Mouse (Mus musculus): ENCODE measurements around the gene Gm8369.
"Not testable (repeated sequence)": the region's sequence is repeated elsewhere in the genome, so short reads cannot be mapped to it uniquely, and the experiment has no call there.

Gene Gm8369

DNA sequence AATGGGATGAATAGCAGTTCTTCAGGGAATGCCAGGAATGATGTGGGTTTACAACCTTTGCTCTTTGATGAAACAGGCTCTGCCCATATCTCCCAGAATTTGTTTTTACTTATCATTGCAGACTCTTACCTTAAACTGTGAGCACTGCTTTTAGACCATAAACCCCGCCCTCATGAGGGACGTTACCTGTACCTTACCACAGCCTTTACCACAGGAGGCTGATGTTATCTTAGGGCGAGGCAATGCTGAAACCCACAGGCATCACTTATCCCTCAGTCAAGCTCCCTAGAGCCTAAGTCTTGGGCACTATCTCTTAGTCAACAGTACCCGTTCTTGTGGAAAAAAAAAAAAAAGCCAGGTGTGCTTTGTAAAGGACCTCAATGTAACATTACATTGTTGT lies 31.1 kb downstream of the Gm8369 start:
- no peak for DNase-seq

DNA sequence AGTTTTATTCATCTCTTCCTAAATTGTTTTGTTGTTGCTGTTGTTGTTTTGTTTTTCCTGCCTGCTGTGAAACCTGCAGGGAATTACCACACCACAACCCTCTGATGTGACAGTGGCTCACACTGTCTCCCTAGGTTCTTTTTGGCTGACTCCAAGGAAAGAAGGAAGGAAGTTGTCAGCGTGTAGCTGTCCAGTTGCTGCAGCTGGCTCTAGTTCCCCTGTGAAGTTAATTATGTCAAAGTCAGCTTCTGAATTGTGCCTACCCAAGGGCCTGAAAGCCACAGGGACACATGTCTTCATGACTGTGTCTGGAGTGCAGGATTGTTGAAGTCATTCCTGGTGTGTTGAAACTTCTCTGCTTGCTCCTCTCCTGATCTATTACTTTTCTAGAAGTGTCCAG lies 31.6 kb downstream of the Gm8369 start:
- DNase-seq, result not testable (repeated sequence)

DNA sequence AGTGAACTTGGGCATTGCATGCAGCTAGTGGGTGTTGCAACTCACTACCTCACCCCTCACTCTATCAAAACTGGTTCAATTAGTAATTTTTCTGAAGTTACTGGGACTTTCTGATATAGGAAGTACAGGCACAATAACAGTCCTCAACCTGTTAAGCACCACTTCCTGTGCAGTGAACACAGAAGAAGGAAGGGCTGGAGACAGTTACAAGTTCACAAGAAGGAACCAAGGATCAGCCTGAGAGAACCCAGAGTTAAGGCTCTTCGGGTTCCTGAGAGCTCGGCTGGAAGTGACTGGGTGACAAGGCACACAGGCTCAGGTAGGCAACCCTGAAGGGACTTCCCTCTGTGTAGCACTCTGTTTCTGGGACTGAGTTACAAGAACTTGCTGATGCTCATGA lies 32.6 kb downstream of the Gm8369 start:
- not testable (repeated sequence) for DNase-seq

DNA sequence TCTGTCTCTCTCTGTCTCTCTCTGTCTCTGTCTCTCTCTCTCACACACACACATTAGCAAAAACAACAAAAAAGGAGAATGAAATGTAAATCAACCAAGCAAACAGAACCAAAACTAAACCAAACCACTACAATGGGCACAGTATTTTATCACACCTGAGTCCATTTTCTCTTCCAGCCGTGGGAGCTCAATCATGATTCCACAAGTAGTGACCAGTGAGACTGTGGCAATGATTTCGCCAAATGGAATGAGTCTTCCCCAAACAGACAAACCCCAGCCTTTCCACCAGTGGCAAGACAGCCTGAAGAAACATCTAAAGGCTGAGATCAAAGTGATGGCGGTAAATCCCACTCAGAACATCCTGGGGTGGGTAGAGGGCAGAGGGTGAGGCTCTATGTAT lies 34.4 kb downstream of the Gm8369 start:
- DNase-seq, result no peak

DNA sequence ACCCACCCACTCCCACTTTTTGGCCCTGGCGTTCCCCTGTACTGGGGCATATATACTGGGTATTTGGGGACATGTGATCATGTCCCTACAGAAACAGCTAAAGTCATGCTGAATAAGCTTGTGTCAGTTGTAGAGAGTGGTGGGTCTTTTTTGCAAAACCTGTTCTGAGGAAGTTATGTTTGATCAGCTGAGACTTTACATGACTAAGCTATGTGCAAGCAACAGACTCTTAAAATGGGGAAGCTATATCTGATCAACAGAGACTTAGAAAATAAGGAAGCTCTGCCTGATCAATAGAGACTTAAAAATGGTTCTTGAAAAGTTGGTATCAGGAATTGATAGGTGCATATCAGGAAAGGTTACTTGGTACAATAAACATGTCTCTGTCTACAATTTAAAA lies 47.7 kb downstream of the Gm8369 start:
- no peak for DNase-seq

DNA sequence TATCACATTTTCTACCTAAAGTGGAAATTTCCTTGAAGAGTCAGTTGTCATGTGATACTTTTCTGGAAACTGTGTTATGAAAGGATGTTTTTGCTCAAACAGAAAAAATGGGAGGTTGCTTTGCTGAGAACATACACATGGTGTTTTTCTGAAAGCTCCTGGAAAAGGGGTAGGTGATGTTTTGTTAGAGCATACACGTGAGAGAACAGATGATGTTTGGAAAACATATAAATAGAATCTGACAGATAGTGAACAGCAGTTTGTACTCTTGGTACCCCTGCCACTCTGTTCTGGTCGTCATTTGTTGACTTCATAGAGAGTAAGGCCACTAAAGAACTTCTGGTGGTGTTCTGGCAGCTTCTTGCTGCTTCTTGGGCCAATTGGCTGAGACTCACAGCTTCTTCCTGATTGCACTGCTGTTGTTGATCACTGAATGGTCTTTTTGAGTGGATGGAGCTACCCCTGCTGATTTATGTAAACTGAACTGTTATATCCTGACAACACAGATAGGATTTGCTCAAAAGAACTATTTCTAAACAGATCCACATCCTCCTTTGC lies 48.2 kb downstream of the Gm8369 start:
- DNase-seq, result no peak

DNA sequence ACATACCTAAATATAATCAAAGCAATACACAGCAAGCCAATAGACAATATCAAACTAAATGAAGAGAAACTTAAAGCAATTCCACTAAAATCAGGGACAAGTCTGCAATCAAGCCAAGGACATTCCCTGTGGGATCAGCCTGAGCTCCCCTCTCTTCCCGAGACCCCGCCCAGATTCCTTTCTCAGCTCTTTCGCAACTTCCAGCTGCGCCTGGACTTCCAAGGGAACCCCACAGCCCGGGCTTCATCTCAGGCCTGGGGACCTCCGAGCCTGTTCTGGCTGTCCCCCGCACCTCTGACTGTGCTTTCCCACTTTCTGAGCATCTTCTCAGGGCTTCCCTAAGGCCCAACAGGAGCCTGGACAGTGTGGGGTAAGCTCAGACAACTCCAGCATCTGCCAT lies 50.9 kb downstream of the Gm8369 start, which contains the start of gene Ms4a4d:
Gene Ms4a4d (plus strand): TSS at position 209 of the 400 bp plus-strand sequence.
- DNase-seq, result no peak

DNA sequence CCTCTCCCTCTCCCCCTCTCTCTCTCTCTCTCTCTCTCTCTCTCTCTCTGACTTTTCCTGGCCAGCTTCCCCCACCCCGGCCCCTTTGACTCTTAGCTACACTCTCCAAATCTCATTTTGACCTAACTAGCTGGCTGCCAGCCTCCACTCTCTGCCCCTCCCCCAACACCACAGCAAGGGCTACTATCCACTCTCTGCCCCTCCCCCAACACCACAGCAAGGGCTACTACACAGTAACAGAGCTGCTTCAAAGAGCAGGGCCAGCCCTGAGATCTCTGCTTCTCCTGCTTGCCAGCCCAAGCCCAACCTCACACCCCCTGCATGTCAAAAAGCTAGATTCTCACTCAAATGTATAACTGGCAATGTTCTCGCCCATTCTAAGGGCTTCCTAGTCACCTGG lies 51.6 kb downstream of the Gm8369 start:
- no peak for DNase-seq

DNA sequence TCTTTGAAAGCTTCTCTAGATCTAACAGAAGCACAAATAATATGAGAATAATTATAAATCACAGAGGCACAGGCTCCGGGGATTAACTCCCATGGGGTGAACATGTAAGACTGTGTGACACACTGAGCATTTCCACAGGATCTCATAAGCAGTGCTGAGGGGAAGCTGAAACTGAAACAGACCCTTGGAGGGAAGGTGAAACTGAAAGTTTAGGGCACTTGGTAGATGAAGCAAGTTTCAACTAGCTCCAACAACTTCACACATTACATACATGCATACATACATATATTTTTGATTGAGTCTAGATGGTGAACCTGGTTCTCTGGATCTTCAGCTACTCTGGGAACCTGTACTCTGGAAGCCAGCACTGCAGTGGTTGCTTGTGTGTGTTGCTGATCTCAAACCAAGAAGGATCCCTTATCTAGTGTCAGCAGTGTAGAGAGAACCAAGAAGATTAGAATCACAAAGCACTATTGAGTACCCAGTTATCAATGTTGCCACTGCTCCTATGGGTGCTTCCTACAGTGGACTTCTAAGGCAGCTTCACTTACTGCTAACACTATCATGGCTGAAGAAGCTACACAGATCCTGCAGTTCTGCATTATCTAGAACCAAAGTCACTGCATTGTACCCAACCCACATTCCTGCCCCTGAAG lies 54.6 kb downstream of the Gm8369 start:
- not testable (repeated sequence) for DNase-seq

DNA sequence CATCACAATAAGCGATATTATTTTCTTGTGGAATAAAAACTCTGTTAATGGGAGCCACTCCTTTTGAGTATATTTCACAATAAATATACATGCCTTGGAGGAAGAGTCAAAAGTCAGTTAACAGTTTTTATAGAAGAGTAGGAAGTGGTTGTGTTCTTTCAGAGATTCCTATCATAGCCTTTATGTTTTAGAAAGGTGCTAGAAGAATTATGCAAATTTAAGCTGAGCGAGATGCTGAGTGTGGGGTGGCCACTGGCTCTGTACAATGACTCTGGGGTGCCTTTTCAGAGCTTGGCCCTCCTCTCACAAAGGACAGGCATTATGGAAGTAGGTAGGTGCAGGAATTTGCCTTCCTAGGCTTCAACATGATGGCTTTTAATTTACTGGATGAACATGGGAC lies 58.6 kb downstream of the Gm8369 start:
- not testable (repeated sequence) for DNase-seq

DNA sequence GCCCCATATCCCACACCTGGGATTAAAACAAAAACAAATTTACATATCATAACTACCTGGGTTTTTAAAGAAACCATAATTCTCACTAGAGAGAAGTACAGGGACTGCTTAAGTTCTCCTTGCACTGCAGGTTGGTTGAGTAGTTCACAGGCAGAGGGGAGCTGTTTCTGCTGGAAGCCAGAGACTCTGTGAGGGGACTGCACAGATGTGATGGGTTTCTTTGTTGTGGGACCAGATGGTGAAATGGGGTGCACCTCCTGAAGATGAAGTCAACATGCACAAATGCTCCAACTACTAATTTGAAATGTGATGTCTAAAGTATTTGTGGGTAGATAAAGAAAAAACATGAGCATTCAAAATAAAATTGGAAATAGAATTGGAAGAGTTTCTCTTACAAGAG lies 62.2 kb downstream of the Gm8369 start:
- DNase-seq, result no peak

DNA sequence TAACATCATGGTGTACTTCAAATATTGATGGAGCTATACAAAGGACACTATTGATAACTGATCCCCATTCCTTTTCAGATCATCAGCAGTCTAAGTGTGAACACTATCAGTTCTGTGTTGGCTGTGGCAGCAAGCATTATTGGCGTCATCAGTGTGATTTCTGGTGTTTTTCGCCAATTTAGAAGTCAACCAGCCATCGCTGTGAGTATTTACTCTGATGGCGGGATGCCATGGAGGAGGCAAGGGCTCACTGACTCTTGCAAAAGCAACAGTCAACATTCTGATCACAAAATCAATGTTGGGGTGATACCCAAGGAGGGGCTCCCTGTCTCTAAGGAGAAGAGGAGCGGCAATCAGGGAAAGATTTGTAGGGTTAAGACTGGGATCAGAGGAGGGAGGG lies 69.0 kb downstream of the Gm8369 start:
- no peak for DNase-seq

DNA sequence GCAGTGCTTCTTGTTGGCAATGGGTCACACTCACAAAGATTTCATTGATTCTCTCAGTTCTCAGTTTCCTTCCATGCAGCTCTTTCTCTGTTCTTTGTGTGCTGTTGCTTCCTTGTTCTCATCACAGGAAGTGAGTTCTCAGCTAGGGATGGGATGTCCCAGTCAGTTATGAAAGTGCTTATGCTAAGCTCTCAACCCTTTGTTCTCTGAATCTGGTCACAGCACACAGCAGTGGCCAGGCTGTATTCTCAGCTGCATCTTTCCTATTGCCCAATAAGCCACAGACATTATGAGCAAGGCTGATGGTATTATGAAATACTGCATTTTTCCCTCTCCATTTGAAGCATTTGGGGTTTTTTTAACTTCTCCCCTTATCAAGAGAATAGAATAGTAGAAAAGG lies 73.8 kb downstream of the Gm8369 start:
- not testable (repeated sequence) for DNase-seq
